Comparison of ENCODE assay signal across 8 mouse cellular contexts in the genomic region with DNA sequence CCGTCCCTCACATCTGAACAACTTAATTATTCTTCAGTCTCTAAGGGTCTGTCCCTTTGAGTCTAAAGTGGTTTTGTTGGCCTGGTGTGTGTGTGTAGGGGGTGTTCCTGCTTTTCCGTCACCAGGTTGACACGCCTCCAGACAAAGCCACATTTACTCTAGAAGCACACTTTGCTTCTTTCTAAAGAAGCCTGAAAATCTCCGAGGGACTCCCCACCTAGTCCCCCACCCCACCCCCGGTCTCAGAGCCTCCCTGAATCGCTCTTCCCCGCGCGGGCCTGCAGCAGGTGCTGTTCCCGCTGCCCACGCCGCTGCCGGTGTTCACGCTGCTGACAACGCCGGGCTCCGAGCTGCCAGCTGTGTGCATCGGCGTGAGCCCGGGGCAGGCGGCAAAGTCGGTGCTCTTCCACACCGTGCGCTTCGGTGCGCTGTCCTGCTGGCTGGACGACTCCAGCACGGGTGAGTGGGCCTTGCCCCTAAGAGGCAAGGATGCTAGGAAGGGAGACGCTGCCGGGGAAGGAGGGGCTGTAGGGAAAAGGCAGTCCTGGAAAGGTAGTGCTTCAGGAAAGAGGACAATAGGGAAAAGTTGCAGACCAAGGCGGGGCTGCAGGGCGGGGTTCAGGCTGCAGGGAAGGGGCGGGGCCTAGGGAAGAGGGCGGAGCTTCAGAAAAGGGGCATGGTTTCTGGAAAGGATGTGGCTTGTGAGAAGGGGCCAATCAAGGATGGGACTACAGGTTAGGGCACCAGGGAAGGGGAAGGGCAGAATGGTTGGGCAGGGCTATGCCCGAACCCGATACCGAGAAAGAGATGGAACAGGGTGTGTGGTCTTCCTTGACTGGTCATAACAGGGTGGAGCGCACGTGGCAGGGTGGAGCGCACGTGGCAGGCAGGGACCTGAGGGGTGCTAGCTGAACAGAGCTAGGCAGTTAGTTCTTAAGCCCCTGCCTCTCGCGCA. TPM values are rescaled to one million over a fixed set of nuclear protein-coding genes. Genes with fewer than 3 reads are reported as not detected.
DNase-seq lines count a peak whose midpoint lies in the region; ATAC-seq and TF ChIP-seq lines count a peak whose summit lies in the region.

No protein-coding gene starts in this region.

- TF ChIP-seq EP300 in liver, postnatal 0 days (IDR thresholded peaks at IDR 0.05; ENCODE audit: low read depth): no peak

- 4% methylated on average over 43 of the region's 43 CpGs for WGBS in liver, postnatal 0 days (ENCODE audit: insufficient replicate concordance)
- WGBS in neural tube, embryonic 12.5 days: 7% methylated on average over 43 of the region's 43 CpGs

- H3K27ac ChIP-seq in liver, postnatal 0 days (ENCODE audit: low read depth): peak overlapping the region; percentile 31; the same call in 1 of the 2 replicates
- no peak overlapping the region for H3K27ac ChIP-seq in neural tube, embryonic 12.5 days

- no peak for TF ChIP-seq CTCF in liver, postnatal 0 days (IDR thresholded peaks at IDR 0.05; ENCODE audit: low read depth)

- H3K27me3 ChIP-seq in liver, postnatal 0 days (ENCODE audit: insufficient read depth, low read length): no peaks in the 10 kb centered on the region
- H3K27me3 ChIP-seq in neural tube, embryonic 12.5 days (replicated peaks): no peaks in the 10 kb centered on the region; the same call in 1 of the 2 replicates

- H3K4me3 ChIP-seq in liver, postnatal 0 days (ENCODE audit: low read depth, low read length): peak overlapping the region; percentile 42
- H3K4me3 ChIP-seq in neural tube, embryonic 12.5 days: peak overlapping the region; percentile 48

- no peaks in the 10 kb centered on the region for H3K36me3 ChIP-seq in liver, postnatal 0 days (replicated peaks; ENCODE audit: insufficient read depth, low read length)
- no peaks in the 10 kb centered on the region for H3K36me3 ChIP-seq in neural tube, embryonic 12.5 days

- H3K4me2 ChIP-seq in liver, postnatal 0 days (ENCODE audit: low read depth, low read length): peak overlapping the region; percentile 85
- peak overlapping the region; percentile 88 for H3K4me2 ChIP-seq in neural tube, embryonic 12.5 days (replicated peaks)

- H3K9ac ChIP-seq in liver, postnatal 0 days (replicated peaks): peak overlapping the region; percentile 49; the same call in 1 of the 2 replicates
- H3K9ac ChIP-seq in neural tube, embryonic 12.5 days: peak overlapping the region; percentile 59

- H3K9me3 ChIP-seq in liver, postnatal 0 days (ENCODE audit: low read length): no peaks in the 10 kb centered on the region
- H3K9me3 ChIP-seq in neural tube, embryonic 12.5 days: no peaks in the 10 kb centered on the region

- peaks cover 12% of the 10 kb centered on the region for H3K4me1 ChIP-seq in liver, postnatal 0 days (ENCODE audit: insufficient read depth)
- 0 out of 2 replicates have a peak, but pooled peaks cover 4% of the 10 kb centered on the region for H3K4me1 ChIP-seq in neural tube, embryonic 12.5 days

- peak; percentile 24 to 44 for DNase-seq in cerebellum, postnatal 14 days
- DNase-seq in cerebellum, adult 8-10 months: no peak
- peak; percentile 69 for DNase-seq in embryo, embryonic 11.5 days (ENCODE audit: low read depth, low spot score)
- DNase-seq in heart, adult 8-10 months (ENCODE audit: low spot score): peak; percentile 31
- DNase-seq in kidney, adult 18-20 months: peak; percentile 48
- DNase-seq in liver, postnatal 0 days: peak; percentile 87
- DNase-seq in testis, postnatal 10 days (ENCODE audit: low spot score): peak; percentile 86

- peak; percentile 89 for ATAC-seq in liver, postnatal 0 days
- peak; percentile 77 for ATAC-seq in neural tube, embryonic 12.5 days (ENCODE audit: low FRiP score, low read depth)

RNA-seq across cellular contexts. Expression of a gene that starts 19.1 kb away (rescaled TPM):
- total RNA-seq in heart, adult 8-10 months (2022): 1 to 10 TPM in 1 of 4 experiments, under 1 TPM in 3; 0.50 to 1.1 (median 0.74) TPM
- 11.9 and 16.5 TPM in 2 replicates for polyA plus RNA-seq in liver, postnatal 0 days (2015; fragmentation: Nextera tagmentation; extraction: Ambion mirVana)
- polyA plus RNA-seq in neural tube, embryonic 12.5 days (2016; fragmentation: Nextera tagmentation; extraction: Ambion mirVana): 5.5 and 6.2 TPM in 2 replicates

RNA-seq across cellular contexts. Expression of a gene that starts 19.3 kb away (rescaled TPM):
- 100 to 1,000 TPM; 152 to 167 (median 158) TPM for total RNA-seq in heart, adult 8-10 months (2022)
- polyA plus RNA-seq in liver, postnatal 0 days (2015; fragmentation: Nextera tagmentation; extraction: Ambion mirVana): 162 and 166 TPM in 2 replicates
- 327 and 336 TPM in 2 replicates for polyA plus RNA-seq in neural tube, embryonic 12.5 days (2016; fragmentation: Nextera tagmentation; extraction: Ambion mirVana)

RNA-seq across cellular contexts. Expression of a gene that starts 38.8 kb away (rescaled TPM):
- total RNA-seq in heart, adult 8-10 months (2022): 10 to 100 TPM; 57.8 to 82.0 (median 75.8) TPM
- polyA plus RNA-seq in liver, postnatal 0 days (2015; fragmentation: Nextera tagmentation; extraction: Ambion mirVana): 76.3 and 81.2 TPM in 2 replicates
- polyA plus RNA-seq in neural tube, embryonic 12.5 days (2016; fragmentation: Nextera tagmentation; extraction: Ambion mirVana): 186 and 192 TPM in 2 replicates
